Comparison of ENCODE assay signal across 10 mouse cellular contexts in genomic region chr9:106970742-106971141, GRCm38 (mm10).
DNase-seq lines count a peak whose midpoint lies in the region; ATAC-seq lines count a peak whose summit lies in the region.
"Had no signal": no experiment of that assay in that cellular context is flagged by ENCODE, and none has a peak within 500 bp of the region (broad histone marks: within the 10 kb centered on the region; RNA-seq: fewer than 3 reads in every experiment).

No protein-coding gene starts in this region.

- no peak overlapping the region for H3K9ac ChIP-seq in midbrain, embryonic 11.5 days (ENCODE audit: low read length)
- H3K9ac ChIP-seq: heart, embryonic 15.5 days had no signal

- H3K4me3 ChIP-seq in heart, embryonic 10.5 days, result no peak overlapping the region
- H3K4me3 ChIP-seq in midbrain, embryonic 11.5 days (ENCODE audit: low read depth, low read length), result no peak overlapping the region
- H3K4me3 ChIP-seq in midbrain, embryonic 10.5 days, result no peak overlapping the region
- H3K4me3 ChIP-seq in limb, embryonic 10.5 days, result no peak overlapping the region
- H3K4me3 ChIP-seq: heart, embryonic 15.5 days had no signal

- H3K27ac ChIP-seq in heart, embryonic 10.5 days, result no peak overlapping the region
- H3K27ac ChIP-seq in midbrain, embryonic 11.5 days (ENCODE audit: low read depth, low read length), result no peak overlapping the region
- no peak overlapping the region for H3K27ac ChIP-seq in midbrain, embryonic 10.5 days (replicated peaks)
- H3K27ac ChIP-seq in limb, embryonic 10.5 days, result no peak overlapping the region
- H3K27ac ChIP-seq: heart, embryonic 15.5 days; macrophage had no signal

- ATAC-seq in midbrain, embryonic 11.5 days (ENCODE audit: low FRiP score), result no peak

- H3K4me1 ChIP-seq in heart, embryonic 10.5 days, result no peaks in the 10 kb centered on the region
- H3K4me1 ChIP-seq in midbrain, embryonic 11.5 days (ENCODE audit: control insufficient read depth, insufficient read depth, low read length), result no peaks in the 10 kb centered on the region
- H3K4me1 ChIP-seq in midbrain, embryonic 10.5 days, result no peaks in the 10 kb centered on the region
- H3K4me1 ChIP-seq in limb, embryonic 10.5 days, result no peaks in the 10 kb centered on the region
- H3K4me1 ChIP-seq: heart, embryonic 15.5 days had no signal

- no peaks in the 10 kb centered on the region; the same call in 1 of the 2 replicates for H3K27me3 ChIP-seq in heart, embryonic 10.5 days (ENCODE audit: insufficient read depth, poor library complexity, severe bottlenecking)
- no peaks in the 10 kb centered on the region for H3K27me3 ChIP-seq in midbrain, embryonic 11.5 days (ENCODE audit: control insufficient read depth, insufficient read depth, low read length)
- no peaks in the 10 kb centered on the region for H3K27me3 ChIP-seq in midbrain, embryonic 10.5 days (ENCODE audit: low read depth, poor library complexity, severe bottlenecking)
- H3K27me3 ChIP-seq in limb, embryonic 10.5 days (ENCODE audit: low read depth, poor library complexity, severe bottlenecking), result no peaks in the 10 kb centered on the region

- 59% methylated on average over 3 of the region's 3 CpGs for WGBS in heart, embryonic 10.5 days
- 65% methylated on average over 3 of the region's 3 CpGs for WGBS in midbrain, embryonic 11.5 days
- WGBS in midbrain, embryonic 10.5 days, result 66% methylated on average over 3 of the region's 3 CpGs
- 66% methylated on average over 3 of the region's 3 CpGs for WGBS in limb, embryonic 10.5 days

- peak; percentile 5 for DNase-seq in heart, adult 8-10 months (ENCODE audit: low spot score)
- no peak for DNase-seq in heart, embryonic 10.5 days (ENCODE audit: low spot score)
- peak; percentile 84 for DNase-seq in midbrain, embryonic 11.5 days (ENCODE audit: low spot score, missing footprints)
- no peak for DNase-seq in midbrain, embryonic 10.5 days (ENCODE audit: low spot score)
- peak; percentile 24 for DNase-seq in adipocyte (ENCODE audit: low spot score)
- peak; percentile 30 for DNase-seq in limb, embryonic 10.5 days (ENCODE audit: low spot score)
- no peak for DNase-seq in urinary bladder, postnatal 25 days (ENCODE audit: low spot score)
- no peak for DNase-seq in left cerebral cortex, adult 8-10 months (ENCODE audit: low spot score in 2 of 2)

- no peaks in the 10 kb centered on the region for H3K9me3 ChIP-seq in heart, embryonic 10.5 days
- no peaks in the 10 kb centered on the region for H3K9me3 ChIP-seq in midbrain, embryonic 11.5 days (ENCODE audit: control insufficient read depth, low read length)
- no peaks in the 10 kb centered on the region for H3K9me3 ChIP-seq in midbrain, embryonic 10.5 days (replicated peaks)
- no peaks in the 10 kb centered on the region for H3K9me3 ChIP-seq in limb, embryonic 10.5 days (replicated peaks)
- H3K9me3 ChIP-seq: heart, embryonic 15.5 days had no signal

- no peaks in the 10 kb centered on the region for H3K36me3 ChIP-seq in heart, embryonic 10.5 days
- no peaks in the 10 kb centered on the region for H3K36me3 ChIP-seq in midbrain, embryonic 11.5 days (ENCODE audit: control insufficient read depth, insufficient read depth, low read length)
- H3K36me3 ChIP-seq in midbrain, embryonic 10.5 days, result no peaks in the 10 kb centered on the region
- H3K36me3 ChIP-seq in limb, embryonic 10.5 days, result no peaks in the 10 kb centered on the region
- H3K36me3 ChIP-seq: heart, embryonic 15.5 days had no signal

- no peak overlapping the region for H3K4me2 ChIP-seq in midbrain, embryonic 11.5 days
- H3K4me2 ChIP-seq: heart, embryonic 15.5 days had no signal

Comparison
In these comparisons a context has a peak if more than half of its experiments do, and no peak if none do; other contexts are left out.
1. DNase-seq: peak in heart, adult 8-10 months (single experiment), midbrain, embryonic 11.5 days (single experiment), adipocyte (single experiment) and limb, embryonic 10.5 days (single experiment); none in heart, embryonic 10.5 days (single experiment), midbrain, embryonic 10.5 days (single experiment), urinary bladder, postnatal 25 days (single experiment) and left cerebral cortex, adult 8-10 months (0 of 2).